Mouse (Mus musculus) embryo, embryonic 11.5 days (tissue): Measurements from ENCODE around the gene Crygs.
"Not testable (repeated sequence)": the region's sequence is repeated elsewhere in the genome, so short reads cannot be mapped to it uniquely, and the experiment has no call there.

Source experiments
- DNase-seq: peaks from one replicate; pipeline ENCODE4 v3.0.0-alpha.2; 2012; ENCODE audit warnings: low read depth, low spot score

The Crygs gene

GRCm38 (mm10) chr16:22789908-22790367 is 21.4 kb downstream of the Crygs start:
- no peak for DNase-seq

- DNase-seq, result no peak
Observed at GRCm38 (mm10) chr16:22782686-22783085, 28.7 kb downstream of the Crygs start.

GRCm38 (mm10) chr16:22779228-22779835 is 32.0 kb downstream of the Crygs start:
- no peak for DNase-seq

- DNase-seq, result not testable (repeated sequence)
Observed at GRCm38 (mm10) chr16:22778296-22778695, 33.1 kb downstream of the Crygs start.

- DNase-seq, result no peak
Observed at GRCm38 (mm10) chr16:22775471-22775985, 35.8 kb downstream of the Crygs start.

GRCm38 (mm10) chr16:22768661-22769060 is 42.7 kb downstream of the Crygs start:
- no peak for DNase-seq

GRCm38 (mm10) chr16:22767405-22767804 is 44.0 kb downstream of the Crygs start:
- DNase-seq, result no peak

GRCm38 (mm10) chr16:22766738-22767211 is 44.6 kb downstream of the Crygs start:
- DNase-seq, result no peak

GRCm38 (mm10) chr16:22765531-22765930 is 45.8 kb downstream of the Crygs start:
- no peak for DNase-seq
